Mouse (Mus musculus) brain, embryonic 18.5 days (tissue): Measurements from ENCODE around the gene Yars.

Experiments used
- DNase-seq: peaks from one replicate; pipeline ENCODE4 v3.0.0-alpha.2; 2012; ENCODE audit warnings: low read depth, low spot score

Yars gene

GRCm38 (mm10) chr4:129189542-129190519, at the start of gene Yars, which contains the start of gene S100pbp:
Gene Yars, plus strand, starts transcription at chr4:129189760.
Gene S100pbp, minus strand, starts transcription at chr4:129189727.
- peak; percentile 98 for DNase-seq

GRCm38 (mm10) chr4:129140808-129141207, 48.8 kb upstream of the Yars start:
- DNase-seq = no peak

- no peak for DNase-seq
These were observed 47.8 kb upstream of the Yars start for GRCm38 (mm10) chr4:129141560-129142438.

DNA sequence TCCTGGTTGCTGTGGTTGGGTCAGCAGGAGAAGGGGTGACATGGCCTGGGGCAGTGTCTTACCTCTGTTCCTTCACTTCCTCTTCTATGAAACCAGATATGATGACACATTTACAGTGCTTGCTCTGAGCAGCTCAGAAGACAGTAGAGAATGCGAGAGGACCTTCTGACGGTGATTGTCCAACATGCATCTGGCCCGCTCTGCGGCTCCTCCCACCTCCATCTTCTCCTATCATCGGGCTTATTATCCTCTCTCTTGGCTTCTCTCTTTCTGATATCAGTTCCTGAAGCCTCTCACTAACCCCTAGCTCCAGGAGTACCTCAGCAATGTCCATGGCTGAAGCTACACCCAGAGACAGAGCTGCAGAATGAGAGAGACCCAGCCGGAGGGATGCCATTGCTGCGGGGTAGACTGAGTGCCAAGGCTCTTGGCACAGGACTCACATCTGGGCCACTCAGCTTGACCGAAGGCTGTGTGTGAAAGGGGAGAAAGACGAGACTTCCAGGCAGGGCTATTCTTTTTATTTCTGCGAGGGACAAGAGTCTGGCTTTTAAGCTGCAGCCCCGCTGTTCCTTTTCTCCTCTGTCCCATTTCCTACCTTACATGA, 47.0 kb upstream of the Yars start:
- DNase-seq = no peak

- DNase-seq = no peak
These were observed 46.1 kb upstream of the Yars start for GRCm38 (mm10) chr4:129143509-129143908.

DNA sequence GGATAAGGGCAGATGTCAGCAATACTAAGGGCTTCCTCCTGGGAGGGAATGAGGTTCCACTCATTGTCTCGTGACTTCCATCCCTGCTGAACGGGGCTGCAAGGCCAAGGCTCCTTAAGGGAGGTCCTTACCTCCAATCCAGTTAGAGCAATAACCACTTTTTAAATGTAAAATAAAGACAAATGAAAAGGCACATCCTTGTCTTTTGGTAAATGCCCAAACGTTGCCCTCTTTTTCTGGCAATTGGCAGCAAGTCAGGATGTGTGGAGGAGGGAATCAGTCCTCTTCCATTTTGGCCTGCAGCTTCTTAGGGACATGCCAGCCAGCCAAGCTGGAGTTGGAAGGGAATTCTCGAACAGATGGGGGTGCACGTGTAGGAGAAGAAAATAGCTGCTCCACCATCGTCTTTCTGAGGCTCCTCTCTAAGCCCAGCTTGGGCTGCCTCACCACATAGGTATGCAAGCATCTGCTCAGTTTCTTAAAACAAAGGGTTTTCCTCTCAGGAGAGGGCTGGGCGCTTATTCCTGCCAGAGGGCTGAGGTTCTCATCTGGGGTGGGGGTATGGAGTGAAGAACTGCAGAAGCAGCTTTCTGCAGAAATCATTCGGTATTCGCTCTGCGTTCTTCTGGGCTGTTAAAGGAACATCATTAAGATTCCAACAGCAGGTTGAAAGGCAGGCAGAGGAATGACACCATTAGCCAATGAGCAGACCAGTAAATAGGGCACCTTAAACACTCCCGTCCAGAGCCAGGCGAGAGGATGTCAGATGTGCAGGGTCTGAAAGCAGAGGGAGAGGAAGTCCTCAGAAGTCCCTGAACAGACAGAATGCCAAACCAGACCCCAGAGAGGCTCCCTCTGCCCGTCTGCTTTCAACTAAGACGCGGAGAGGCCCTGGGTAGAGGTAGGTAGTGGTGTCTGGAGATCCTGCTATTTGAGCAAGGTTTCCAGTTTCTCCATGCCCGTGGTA, 44.9 kb upstream of the Yars start:
- peak; percentile 65 for DNase-seq

GRCm38 (mm10) chr4:129145411-129145810, 44.1 kb upstream of the Yars start:
- no peak for DNase-seq

- DNase-seq = no peak
These were observed 43.6 kb upstream of the Yars start for GRCm38 (mm10) chr4:129145943-129146342.

- no peak for DNase-seq
These were observed 43.2 kb upstream of the Yars start for GRCm38 (mm10) chr4:129146392-129146791.

- DNase-seq = no peak
These were observed 41.9 kb upstream of the Yars start for GRCm38 (mm10) chr4:129147552-129148103.

GRCm38 (mm10) chr4:129149321-129149720, 40.2 kb upstream of the Yars start:
- no peak for DNase-seq

DNA sequence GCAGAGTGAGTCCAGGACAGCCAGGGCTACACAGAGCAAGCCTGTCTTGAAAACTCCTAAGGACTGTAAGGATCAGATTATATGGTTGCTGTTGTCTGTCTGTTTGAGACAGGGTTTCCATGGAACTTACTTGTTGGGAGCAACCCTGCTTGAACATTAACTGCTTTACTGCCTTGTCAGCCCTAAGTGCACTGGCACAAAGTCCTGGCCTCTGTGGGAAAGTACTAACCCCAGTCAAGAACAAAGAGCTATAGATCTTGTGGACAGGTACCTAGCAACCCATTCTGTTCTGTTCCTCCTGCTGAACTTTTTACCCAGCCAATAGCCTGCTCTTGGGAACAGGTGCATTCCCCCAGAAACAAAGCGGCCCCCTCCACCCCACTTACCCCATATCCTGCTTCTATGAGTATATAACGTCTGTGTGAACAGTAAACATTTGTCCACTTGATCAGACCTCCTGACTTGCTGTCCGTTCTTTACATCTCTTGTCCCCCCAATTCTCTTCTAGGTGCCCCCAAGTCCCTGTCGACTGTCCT, 38.2 kb upstream of the Yars start:
- no peak for DNase-seq

DNA sequence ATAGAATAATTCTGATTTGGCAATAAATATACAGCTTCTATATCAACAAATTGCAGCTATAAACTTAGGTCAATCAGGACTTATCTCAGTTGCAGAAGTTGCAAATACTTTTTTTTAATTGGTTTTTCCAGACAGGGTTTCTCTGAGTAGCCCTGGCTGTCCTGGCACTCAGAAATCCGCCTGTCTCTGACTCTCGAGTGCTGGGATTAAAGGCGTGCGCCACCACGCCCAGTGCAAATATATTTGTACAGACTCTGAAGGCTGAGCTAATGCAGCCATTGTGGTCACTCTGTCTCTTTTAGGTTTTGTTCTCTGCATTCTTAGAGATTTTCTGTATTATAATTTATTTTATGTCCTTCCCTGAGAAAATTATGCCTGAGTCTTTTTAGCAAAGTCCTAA, 32.0 kb upstream of the Yars start:
- no peak for DNase-seq

DNA sequence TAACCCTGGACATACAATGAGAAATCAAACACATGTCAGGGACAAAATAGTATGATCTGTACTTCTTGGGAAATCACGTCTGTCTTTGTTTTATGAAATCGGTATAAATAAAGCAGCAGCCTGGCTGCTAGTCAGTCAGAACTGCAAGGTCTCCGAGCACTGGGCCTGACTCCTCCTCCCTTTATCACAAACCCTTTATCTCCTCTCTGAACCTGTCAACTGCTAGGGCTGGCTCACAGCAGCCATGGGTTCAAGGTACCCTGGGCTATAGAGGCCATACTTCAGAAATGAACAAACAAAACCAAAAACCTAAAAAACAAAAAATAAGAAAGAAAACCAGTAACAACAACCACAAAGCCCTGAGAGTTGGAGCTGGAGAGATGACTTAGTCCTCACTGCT, 31.0 kb upstream of the Yars start:
- no peak for DNase-seq

DNA sequence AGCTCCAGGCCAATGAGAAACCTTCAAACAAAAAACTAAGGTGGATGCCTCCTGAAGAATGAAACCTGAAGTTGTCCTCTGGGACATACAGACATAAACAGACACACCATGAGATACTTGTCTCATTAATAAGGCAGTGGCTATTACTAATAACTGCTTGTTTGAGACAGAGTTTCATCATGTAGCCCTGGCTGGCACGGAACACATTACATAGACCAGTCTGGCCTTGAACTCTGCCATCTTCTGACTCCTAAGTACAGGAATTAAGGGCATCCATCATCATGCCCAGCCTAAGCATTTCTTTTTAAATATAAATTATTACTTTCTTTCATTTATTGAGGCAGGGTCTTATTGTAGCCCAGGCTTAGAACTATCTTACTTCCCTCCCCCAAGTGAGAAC, 28.5 kb upstream of the Yars start:
- no peak for DNase-seq

GRCm38 (mm10) chr4:129161581-129162255, 27.8 kb upstream of the Yars start:
- DNase-seq = no peak

DNA sequence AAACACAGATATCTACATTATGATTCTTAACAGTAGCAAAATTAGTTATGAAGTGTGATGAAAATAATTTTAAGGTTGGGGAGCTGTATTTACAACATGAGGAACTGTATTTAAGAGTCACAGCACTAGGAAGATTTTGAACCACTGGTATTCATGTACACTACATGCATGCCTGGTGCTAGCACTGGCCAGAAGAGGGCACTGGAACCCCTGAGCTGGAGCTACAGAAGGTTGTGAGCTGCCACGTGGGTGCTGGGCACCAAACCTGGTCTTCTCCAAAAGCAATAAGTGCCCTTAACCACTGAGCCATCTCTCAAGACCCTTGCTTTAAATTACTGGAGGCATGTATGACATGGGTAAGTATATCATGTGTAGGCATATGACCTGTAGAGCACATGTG, 17.0 kb upstream of the Yars start:
- DNase-seq = no peak

DNA sequence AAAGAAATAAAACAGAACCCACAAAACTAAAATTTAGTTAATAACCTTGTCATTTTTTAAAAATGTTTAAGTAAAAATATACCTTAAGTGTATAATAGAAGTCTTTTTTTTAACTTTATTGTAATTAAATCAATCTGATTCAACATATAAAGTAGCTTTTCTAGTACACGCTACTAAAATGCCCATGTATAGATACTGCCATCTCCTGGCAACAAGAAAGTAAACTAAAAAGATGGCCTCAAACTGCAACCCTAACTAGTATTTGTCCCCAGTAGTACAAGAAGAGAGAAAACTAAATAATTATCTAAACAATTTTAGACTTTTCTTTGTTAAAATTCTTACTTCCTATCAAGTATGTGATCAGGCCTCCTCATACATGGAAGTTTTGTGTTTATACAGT, 10.0 kb upstream of the Yars start:
- no peak for DNase-seq

DNA sequence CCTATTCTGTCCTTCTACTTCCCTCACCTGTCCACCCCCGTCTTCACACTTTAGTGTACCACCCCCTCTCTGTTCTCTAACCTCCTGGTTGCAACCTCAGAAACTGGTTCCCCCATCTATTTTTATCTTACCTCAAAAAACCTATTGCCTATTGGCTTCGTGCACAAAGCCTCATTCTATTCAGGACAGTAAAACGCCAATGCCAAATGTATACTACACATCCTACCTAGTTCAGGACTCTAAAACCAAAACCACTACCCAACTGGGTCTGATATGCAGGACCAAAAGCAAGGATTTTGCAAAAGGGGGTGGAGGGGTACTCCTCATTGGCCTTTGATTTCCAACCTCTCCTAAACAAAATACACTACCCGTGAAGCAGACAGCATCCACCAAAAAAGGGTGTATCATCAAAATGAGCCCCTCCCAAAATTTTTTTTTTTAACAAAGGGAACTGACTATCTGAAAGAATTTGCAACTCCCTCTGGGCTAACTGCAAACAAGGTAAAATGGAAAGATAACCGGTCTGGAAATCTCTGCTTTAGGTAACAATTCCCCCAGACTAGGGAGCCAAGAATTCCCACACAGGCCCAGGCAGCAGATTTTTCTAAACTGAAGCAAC, 1.4 kb upstream of the Yars start:
- no peak for DNase-seq
